Mouse (Mus musculus) adrenal gland, postnatal 14 days (tissue): ENCODE measurements around the gene Psg18. TPM values are rescaled to one million over a fixed set of nuclear protein-coding genes. Genes with fewer than 3 reads are reported as not detected.
"Not testable (repeated sequence)": the region's sequence is repeated elsewhere in the genome, so short reads cannot be mapped to it uniquely, and the experiment has no call there.

ENCODE experiments used
- DNase-seq: peaks from one replicate; pipeline ENCODE4 v3.0.0; 2021; ENCODE audit warnings: mixed read lengths
- long read RNA-seq, 2 experiments: library from polyadenylated mRNA; stranded (forward); transcript quantifications; one replicate each; pipeline ENCODE4 v2.0.0; 2021
- total RNA-seq: library from RNA; stranded (reverse); gene quantifications from 2 replicates; pipeline ENCODE4 v1.2.3, GENCODE M21; 2021

Psg18 gene
- not detected in 2 replicates for total RNA-seq
- long read RNA-seq, experiment 1 = 0 reads
- long read RNA-seq, experiment 2 = 0 reads

DNA sequence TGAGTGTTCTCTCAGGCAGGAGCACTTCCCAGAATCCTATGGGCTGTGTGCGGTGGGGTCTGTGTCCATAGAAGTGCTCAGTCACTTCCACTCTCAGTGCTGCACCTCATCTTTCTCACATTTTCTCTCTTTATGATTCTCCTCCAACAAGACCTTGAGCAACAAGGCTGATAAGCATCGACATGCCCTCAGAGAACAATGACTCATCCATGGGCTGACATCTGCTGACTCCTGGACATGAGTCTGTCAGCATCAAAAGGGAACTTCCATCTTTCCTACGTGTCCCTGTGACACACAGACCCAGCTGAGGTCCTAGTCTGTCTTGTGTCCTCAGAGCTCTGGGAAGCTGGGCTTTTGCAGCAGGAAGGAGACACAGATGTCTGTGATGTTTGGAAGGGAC, at the start of gene Psg18:
Gene Psg18 (minus strand): TSS at position 101 of the 400 bp plus-strand sequence.
- not testable (repeated sequence) for DNase-seq

GRCm38 (mm10) chr7:18403407-18403806, 48.6 kb upstream of the Psg18 start:
- DNase-seq = no peak

- no peak for DNase-seq
Observed at GRCm38 (mm10) chr7:18402527-18403237, 47.9 kb upstream of the Psg18 start.

GRCm38 (mm10) chr7:18391483-18391882, 36.7 kb upstream of the Psg18 start:
- not testable (repeated sequence) for DNase-seq

DNA sequence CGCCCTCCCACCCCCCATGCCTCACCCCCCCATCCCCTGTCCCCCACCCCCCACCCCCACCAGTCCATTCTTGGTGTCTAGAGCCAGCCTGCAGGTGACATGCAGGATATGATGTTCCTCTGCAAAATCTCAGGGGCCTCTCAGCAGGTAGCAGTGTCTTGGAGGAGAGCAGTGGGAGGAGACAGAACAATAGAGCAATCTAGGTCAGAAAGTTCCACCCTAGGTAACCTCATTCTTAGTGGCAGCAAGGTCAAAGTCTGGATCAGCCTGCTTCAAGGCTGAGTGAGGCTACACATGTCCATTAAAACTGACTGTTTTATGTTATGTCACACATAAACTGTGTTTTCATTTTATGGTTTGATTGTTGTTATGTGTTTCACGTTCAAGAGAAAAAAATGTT, 23.5 kb upstream of the Psg18 start:
- DNase-seq = no peak

GRCm38 (mm10) chr7:18335411-18335810, 19.4 kb downstream of the Psg18 start:
- not testable (repeated sequence) for DNase-seq

Other genes starting within 250 kb of the Psg18 start
- not detected in 2 replicates for gene Igfl3, start 178.5 kb downstream of the Psg18 start, total RNA-seq
- not detected in 2 replicates for gene Mill1, start 109.7 kb downstream of the Psg18 start, total RNA-seq
- gene Psg28, start 77.0 kb upstream of the Psg18 start, total RNA-seq = not detected in 2 replicates
- gene Psg26, start 129.2 kb upstream of the Psg18 start, total RNA-seq = not detected in 2 replicates
- gene Psg25, start 177.3 kb upstream of the Psg18 start, total RNA-seq = not detected in 2 replicates
- gene Psg27, start 212.3 kb upstream of the Psg18 start, total RNA-seq = not detected in 2 replicates